Mouse (Mus musculus) brown adipose tissue, adult 24 weeks (tissue): ENCODE measurements around the gene Serpinb6c. TPM values are rescaled to one million over a fixed set of nuclear protein-coding genes. Genes with fewer than 3 reads are reported as not detected.
A peak's percentile ranks its signal among the peaks of the same experiment; 100 is the strongest.
"Not testable (repeated sequence)": the region's sequence is repeated elsewhere in the genome, so short reads cannot be mapped to it uniquely, and the experiment has no call there.

Experiments used
- H3K27ac ChIP-seq: fragments of 200-500 bp; replicated peaks from 2 replicates; pipeline ENCODE4 v1.5.1; 2012; ENCODE audit warnings: low read depth, mild to moderate bottlenecking, low read length
- H3K4me1 ChIP-seq: fragments of 200-500 bp; 2 replicates; pipeline ENCODE4 v1.6.1; 2012; ENCODE audit warnings: low read length, mixed read lengths; ENCODE audit not compliant: control insufficient read depth, insufficient read depth, insufficient read length
- H3K4me3 ChIP-seq: fragments of 200-500 bp; 2 replicates; pipeline ENCODE4 v1.5.1; 2012; ENCODE audit warnings: low read depth, mild to moderate bottlenecking, low read length, moderate library complexity; ENCODE audit not compliant: insufficient read depth
- polyA plus RNA-seq: library from polyadenylated mRNA; stranded (reverse); fragments of >200 nt; gene quantifications from 2 replicates; pipeline ENCODE4 v1.2.4, GENCODE M21; 2012; ENCODE audit not compliant: missing spikeins, insufficient read depth, insufficient read length

Serpinb6c gene
- polyA plus RNA-seq: not detected in 2 replicates

DNA sequence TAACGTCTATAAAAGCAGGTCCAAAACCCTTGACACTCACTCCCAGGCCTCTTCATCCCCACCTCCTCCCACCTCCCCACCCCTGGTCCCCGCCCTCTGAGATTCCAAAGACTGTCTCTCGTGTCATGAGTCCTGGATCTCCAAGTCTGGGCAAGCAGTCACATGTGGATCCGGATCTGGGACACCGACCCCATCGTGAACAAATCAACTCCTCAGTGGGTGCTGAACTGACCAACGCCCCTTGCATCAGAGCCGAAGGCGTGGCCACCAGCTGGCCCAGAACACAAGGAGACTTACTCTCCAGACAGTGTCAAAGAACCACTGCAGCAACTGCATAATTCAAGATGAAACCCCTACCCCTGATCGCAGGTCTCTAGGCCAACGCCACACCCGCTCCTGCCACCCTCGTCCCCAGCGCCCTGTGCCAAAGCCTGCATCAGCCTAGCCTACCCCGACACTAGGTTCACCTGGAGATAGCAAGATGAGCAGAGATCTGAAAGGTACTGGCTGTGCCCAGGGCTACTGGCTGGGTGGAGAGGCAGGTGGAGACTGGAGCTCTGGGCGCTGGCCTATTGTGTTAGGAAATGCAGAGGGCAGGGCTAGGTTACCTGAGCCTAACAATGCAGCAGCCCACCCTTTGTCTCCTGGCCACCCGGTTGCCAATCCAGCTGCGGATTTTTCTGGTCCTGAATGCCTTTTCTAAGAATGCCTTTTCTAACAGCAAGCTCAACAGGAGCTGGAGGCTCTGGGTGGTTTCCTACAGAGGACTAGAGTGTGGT is at the start of gene Serpinb6c:
Gene Serpinb6c, minus strand, starts transcription at position 533 of the 779 bp plus-strand sequence.
- no peak within 1 kb of the TSS for H3K27ac ChIP-seq
- H3K4me3 ChIP-seq: no peak within 1 kb of the TSS
- no peaks in the 10 kb centered on the region for H3K4me1 ChIP-seq

DNA sequence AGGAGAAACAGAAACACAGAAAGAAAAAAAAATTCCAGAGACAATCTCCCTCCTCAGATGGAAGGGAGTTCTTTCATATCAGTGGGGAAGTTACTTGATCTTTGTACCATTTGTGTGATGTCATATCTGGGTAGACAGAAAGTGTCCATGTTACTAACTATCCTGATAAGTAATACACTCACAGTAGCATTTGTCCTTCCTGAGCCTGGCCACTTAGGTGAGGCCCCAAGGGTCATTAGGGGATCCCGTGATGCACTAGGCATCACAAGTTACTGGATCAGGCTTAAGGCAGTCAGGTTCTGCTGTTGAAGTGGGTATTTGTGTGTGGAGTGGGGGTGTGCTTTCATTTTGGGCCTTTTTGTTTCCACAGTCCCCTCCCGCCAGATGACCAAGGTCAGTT is 47.4 kb upstream of the Serpinb6c start:
- Histone ChIP-seq H3K4me3 (no peak overlapping the region), H3K4me1 (peaks cover 3% of the 10 kb centered on the region; the same call in 1 of the 2 replicates), H3K27ac (no peak overlapping the region)

DNA sequence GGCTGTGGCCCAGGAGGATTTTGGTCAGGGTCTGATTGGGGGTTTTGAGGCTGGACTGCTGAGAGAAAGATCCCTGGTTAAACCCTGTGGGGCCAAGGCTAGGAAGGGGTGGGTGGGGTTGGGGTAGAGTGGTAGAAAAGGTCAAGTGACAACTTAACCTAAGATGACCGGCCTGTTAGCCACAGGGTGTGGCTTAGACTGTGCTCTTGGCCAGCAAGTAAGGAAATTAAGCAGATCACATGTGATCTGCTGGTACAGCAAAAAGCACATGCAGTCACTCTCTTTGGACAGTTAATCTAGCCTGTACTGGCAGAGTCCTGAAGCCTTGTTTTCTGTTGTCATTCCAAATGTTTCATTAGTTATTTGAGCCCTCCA is 46.6 kb upstream of the Serpinb6c start:
- H3K4me1 ChIP-seq: peaks cover 3% of the 10 kb centered on the region; the same call in 1 of the 2 replicates
- H3K27ac ChIP-seq: no peak overlapping the region
- no peak overlapping the region for H3K4me3 ChIP-seq

DNA sequence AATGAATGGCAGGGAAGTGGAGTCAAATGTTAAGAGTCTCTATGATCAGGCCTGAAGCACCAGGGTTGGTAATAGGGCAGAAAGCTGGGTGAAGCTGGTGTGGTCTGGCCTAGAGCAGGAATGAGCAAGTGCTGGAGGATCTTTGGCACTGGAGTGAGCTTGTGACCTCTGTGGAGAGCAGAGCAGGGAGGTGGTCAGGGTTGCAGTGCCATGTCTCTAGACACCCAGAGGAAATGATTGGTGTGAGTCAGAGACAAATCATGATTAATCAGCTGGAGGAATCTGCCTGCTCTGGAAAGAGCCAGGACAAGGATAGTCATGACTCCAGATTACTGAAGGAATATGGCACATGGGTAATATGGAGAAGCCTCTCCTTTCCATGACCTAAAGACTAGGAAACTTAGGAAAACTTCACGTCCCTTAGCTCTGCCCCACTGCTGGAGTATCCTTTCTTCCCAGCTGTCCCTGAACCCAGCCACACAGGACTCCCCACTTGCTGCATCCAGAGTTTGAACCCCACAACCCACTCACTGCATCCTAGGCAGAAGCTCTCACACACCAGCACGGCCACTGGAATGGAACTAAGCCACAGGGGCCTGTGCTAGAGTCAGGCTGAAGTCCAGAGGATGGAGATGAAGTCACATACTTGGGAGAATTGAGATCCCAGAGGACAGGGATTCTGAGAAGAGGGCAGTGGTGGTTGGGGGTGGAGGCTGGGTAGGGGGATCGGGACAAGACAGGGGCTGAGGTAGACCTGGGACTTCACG is 46.0 kb upstream of the Serpinb6c start:
- Histone ChIP-seq H3K27ac (no peak overlapping the region), H3K4me1 (peaks cover 3% of the 10 kb centered on the region; the same call in 1 of the 2 replicates), H3K4me3 (no peak overlapping the region)

DNA sequence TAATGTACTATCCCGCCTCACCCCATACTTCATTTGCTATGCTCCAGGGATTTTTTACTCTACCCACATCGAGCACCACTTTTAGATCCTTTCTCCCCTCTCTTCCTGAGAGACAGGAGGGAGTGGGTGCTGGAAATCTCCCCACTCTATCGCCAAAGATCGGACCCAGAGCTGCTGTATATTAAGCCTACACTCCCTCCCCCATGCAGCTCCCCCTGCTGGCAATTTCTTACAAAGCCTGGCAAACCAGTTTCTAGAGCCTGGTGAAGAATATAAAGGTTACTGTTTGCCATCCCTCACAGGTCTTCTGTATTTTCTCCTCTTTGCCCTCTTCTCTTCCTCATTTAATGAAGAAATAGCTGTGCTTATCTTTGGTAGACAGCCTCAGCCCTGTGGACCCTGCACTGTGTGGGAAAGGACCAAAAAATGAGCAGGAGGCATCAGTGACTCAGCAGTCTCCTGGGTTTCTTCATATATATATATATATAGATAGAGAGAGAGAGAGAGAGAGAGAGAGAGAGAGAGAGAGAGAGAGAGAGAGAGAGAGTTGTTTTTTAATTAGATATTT is 36.8 kb upstream of the Serpinb6c start:
- H3K4me1 ChIP-seq: no peaks in the 10 kb centered on the region
- no peak overlapping the region for H3K27ac ChIP-seq
- no peak overlapping the region for H3K4me3 ChIP-seq

DNA sequence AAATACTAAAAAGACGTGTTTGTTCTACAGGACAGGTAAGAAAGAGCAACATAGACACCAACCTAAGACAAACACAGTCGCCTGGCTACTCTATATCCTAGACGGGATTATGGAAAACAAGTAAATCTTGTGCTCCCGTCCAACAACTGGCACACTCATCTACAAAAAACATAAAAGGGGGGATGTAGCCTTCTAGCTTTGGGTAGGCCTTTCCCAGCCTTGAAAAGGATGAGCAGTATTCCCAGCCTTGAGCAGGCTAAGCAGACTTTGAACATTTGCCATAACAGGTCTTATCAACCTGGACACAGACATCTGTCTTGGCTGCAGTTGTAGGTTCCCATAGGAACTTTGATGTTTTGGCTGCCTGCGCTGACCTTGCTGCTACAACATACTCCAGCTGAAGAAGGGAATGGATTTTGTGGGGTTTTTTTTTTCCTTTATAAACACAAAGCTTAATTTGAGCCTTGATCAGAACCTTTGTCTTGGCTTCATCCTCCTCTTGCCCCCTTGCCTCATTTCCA is 35.8 kb upstream of the Serpinb6c start:
- H3K27ac ChIP-seq: no peak overlapping the region
- no peaks in the 10 kb centered on the region for H3K4me1 ChIP-seq
- no peak overlapping the region for H3K4me3 ChIP-seq

DNA sequence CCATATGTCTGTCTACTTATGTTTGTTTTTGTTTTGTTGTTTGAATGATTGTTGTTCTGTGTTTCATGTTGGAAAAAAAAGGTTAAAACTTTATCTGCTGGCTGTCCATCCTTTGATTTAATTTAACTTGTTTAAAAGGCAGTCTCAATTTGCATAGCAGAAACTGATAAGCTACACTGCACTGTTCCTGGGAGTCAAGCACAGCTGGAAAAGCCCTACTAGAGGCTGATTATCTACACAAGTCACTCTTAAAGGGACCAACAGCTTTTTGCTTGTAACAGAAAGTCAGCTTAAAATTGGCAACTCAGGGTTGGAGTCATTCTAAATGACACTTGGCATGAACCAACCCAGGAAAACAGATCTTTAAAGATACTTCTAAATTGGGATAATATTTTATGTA is 32.1 kb upstream of the Serpinb6c start:
- not testable (repeated sequence) for H3K4me3 ChIP-seq, H3K4me1 ChIP-seq, H3K27ac ChIP-seq

DNA sequence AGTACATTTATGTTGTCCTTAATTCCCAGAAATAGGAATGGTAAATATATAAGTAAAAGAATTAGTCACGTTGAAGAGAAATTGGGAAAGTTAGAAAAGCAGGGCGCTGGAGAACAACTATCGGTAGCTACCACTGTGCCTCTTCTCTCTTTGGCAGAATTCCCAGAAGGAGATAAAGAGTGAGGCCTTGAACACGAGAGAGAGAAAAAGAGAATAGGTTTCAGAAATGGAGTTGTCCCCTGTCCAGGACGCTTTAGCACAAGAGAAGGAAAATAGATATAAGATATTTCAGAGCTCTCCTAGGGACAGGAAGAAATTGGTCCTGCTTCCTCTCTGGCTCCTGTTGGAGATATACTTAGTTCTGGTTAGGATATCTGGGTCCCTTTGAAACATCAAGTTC is 31.6 kb upstream of the Serpinb6c start:
- no peaks in the 10 kb centered on the region for H3K4me1 ChIP-seq
- H3K27ac ChIP-seq: no peak overlapping the region
- H3K4me3 ChIP-seq: no peak overlapping the region

DNA sequence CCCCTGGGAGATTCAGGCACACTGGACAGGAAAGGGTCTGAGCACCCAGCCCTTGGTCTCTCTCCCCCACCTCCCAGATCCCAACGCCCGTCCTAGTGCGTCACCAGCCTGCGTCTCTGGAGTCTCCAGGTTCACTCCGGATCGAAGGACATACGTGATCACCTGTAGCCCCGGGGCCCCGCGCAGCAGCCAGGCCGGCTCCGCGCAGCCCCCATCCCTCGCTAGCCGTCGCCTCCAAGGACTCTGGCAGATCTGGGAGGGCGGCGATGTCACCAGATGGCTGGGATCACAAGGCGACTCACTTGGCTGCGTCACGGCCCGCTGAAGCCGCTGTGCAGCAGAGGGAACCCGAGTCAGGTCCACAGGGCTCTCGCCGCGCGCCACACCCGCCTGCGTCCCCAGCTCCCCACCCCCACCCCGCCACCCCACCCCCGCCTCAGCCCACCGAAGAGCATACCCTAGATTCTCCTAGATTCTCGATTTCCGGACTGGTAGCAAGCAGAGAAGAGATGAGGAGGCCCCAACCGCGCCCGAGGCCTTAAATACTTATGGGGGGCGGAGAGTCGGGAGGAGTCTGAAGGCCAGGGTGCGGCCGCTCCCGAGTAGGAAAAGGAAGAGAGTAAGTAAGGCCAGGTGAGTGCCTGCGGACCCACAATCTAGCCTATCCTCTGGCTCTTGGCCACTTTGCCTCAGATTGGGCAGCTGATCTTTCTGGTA is 30.1 kb upstream of the Serpinb6c start:
- Histone ChIP-seq H3K27ac (peak overlapping the region; percentile 68), H3K4me1 (peaks cover 3% of the 10 kb centered on the region; the same call in 1 of the 2 replicates), H3K4me3 (peak overlapping the region; percentile 86)

DNA sequence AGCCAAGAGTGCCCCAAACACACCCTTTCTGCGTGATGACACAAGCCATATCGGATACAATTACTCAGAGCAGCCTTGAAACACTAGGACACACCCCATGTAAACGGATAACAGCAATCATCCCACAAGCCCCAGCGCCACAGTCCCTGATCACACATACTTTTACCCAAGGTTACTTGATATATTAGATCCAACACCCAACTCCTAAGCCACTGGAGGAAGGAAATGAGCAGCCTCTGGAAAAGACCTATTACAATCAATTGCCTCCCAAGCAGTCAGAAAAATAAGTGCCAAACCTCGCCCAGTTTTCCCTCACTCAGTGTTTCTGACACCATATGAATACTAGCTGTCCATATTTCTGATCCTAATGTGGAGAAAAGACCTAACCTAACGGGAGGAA is 29.2 kb upstream of the Serpinb6c start:
- Histone ChIP-seq H3K27ac (peak overlapping the region; percentile 68), H3K4me1 (peaks cover 3% of the 10 kb centered on the region; the same call in 1 of the 2 replicates), H3K4me3 (peak overlapping the region; percentile 86)

DNA sequence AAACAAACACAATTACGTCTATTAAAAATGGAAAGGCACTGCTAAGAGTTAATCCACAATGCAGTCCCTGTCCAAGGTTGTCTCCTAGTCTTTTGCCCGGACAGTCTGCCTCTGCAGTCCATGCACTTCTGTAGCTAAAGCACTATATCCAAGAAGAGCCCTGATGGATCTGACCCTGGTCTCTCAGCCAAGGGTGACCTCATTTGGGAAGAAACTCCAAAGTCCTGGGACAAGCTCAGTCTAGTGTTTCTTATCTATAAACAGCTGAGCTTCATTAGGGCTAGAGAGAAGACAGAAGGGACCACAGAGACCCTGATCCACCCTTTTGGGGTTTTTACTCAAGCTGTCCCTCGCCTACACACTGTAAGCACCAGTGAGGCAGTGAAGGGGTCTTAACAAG is 25.4 kb upstream of the Serpinb6c start:
- Histone ChIP-seq H3K27ac (no peak overlapping the region), H3K4me1 (peaks cover 3% of the 10 kb centered on the region; the same call in 1 of the 2 replicates), H3K4me3 (no peak overlapping the region)

DNA sequence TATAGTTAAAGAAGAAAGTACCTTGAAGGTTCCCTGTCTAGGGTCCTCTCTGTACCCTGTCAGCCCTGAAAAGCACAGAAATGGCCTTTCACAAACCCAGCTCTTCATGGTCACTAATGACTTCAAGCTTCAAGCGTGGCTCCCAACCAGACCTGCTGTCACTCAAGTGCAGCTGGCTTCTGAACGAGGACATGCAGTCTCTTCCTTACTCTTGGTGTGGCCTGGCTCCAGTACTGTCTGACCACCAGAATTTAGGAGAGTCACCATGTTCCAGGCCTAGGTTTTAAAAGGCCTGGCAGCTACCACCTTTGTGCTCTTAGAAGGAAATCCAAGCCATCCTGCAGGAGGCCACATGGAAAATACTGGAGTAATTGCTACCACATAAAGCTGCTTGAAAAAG is 24.8 kb upstream of the Serpinb6c start:
- no peak overlapping the region for H3K4me3 ChIP-seq
- H3K27ac ChIP-seq: no peak overlapping the region
- H3K4me1 ChIP-seq: peaks cover 3% of the 10 kb centered on the region; the same call in 1 of the 2 replicates

DNA sequence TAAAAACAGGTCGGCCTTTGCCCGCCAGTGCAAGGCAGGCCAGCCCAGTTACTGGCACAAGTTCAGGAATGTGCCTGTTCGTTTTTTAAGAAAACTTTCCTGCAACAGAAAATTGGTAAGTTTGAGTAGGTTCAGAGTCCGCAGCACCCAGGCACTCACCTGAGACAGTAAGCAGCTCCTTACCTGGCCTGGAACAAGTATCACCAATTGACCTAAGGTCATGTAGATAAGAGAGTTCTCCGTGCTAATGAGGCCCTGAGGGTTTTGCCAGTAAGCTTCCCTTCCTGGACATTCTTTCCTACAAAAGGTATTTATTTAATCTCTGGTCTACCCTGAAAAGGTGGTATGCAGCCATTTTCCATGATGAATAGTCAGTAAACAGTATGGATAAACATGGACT is 16.2 kb upstream of the Serpinb6c start:
- no peaks in the 10 kb centered on the region for H3K4me1 ChIP-seq

DNA sequence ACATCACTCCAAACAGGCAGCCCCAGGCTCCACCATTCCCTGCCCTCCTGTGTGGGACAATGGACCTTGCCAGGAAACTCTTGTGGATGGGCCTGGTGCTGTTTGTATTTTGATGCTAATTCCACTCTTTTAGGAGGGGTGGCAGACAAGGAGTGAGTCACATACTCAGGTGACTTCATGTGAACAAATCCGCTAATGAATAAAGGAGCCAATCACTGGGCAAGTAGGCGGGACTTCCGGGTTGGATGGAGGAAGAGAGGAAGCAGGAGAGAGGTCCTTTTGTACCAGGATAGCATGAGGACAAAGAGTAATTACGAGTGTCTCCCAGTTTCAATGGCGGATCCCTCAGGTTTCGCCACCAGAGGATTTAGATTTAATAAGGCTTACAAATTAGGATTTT is 15.5 kb upstream of the Serpinb6c start:
- Histone ChIP-seq H3K4me3 (no peak overlapping the region), H3K27ac (no peak overlapping the region), H3K4me1 (no peaks in the 10 kb centered on the region)

More for the DNA sequence above, 16.2 kb upstream of the Serpinb6c start:
- H3K4me3 ChIP-seq: no peak overlapping the region
- no peak overlapping the region for H3K27ac ChIP-seq

DNA sequence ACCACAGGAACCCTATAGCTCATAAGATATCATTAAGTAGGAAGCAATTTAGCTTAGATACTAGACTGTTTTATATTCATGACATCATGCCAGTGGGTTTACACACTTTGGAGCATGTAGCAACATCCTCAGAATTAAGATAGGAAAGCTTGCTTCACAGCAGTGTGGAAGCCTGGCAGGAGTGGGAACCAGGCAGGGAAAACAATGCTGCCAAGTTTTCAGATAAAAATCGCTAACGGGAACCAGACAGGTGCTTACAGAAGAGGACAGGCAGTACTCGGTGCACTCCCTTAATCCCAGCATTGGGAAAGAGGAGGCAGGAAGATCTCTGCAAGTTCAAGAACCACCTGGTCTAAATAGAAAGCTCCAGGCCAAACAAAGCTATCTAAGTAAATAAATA is 1.3 kb upstream of the Serpinb6c start:
- Histone ChIP-seq H3K4me3 (no peak overlapping the region), H3K4me1 (no peaks in the 10 kb centered on the region), H3K27ac (no peak overlapping the region)
